Mouse (Mus musculus): Measurements from ENCODE around the gene Plekha7. TPM values are rescaled to one million over a fixed set of nuclear protein-coding genes. Genes with fewer than 3 reads are reported as not detected.

Plekha7 gene
- 9.3 and 9.7 TPM in 2 replicates for polyA plus RNA-seq (2015; fragmentation: Nextera tagmentation; extraction: Ambion mirVana)

GRCm38 (mm10) chr7:116307871-116308631, at the start of gene Plekha7:
Gene Plekha7 (minus strand): TSS chr7:116308376.
- Histone ChIP-seq H3K27ac (replicated peaks) (peak within 1 kb of the TSS; percentile 45), H3K9me3 (no peaks in the 10 kb centered on the region), H3K27me3 (no peaks in the 10 kb centered on the region), H3K4me1 (peaks cover 21% of the 10 kb centered on the region), H3K4me2 (replicated peaks) (peak within 1 kb of the TSS; percentile 94), H3K9ac (replicated peaks) (peak within 1 kb of the TSS; percentile 47), H3K4me3 (peak within 1 kb of the TSS; percentile 65), H3K36me3 (no peaks in the 10 kb centered on the region)
- peak; percentile 70 for ATAC-seq (replicated peaks)
- under 1% methylated on average over 65 of the region's 65 CpGs for WGBS

- WGBS = 100% methylated on average over 1 of the region's 1 CpGs
- no peak for ATAC-seq (replicated peaks)
- H3K9me3 ChIP-seq = no peaks in the 10 kb centered on the region
- no peak overlapping the region for H3K4me2 ChIP-seq (replicated peaks)
- H3K27me3 ChIP-seq = no peaks in the 10 kb centered on the region
- no peak overlapping the region for H3K4me3 ChIP-seq
- H3K4me1 ChIP-seq = peaks cover 25% of the 10 kb centered on the region
- no peak overlapping the region for H3K27ac ChIP-seq (replicated peaks)
- peaks cover 30% of the 10 kb centered on the region for H3K36me3 ChIP-seq
- H3K9ac ChIP-seq (replicated peaks) = no peak overlapping the region
Observed at GRCm38 (mm10) chr7:116336226-116336625, 28.1 kb upstream of the Plekha7 start.

- 77% methylated on average over 6 of the region's 6 CpGs for WGBS
- no peak overlapping the region for H3K27ac ChIP-seq (replicated peaks)
- peak overlapping the region; percentile 80; the same call in 1 of the 2 replicates for H3K4me2 ChIP-seq (replicated peaks)
- H3K27me3 ChIP-seq = no peaks in the 10 kb centered on the region
- H3K9ac ChIP-seq (replicated peaks) = no peak overlapping the region
- H3K36me3 ChIP-seq = peaks cover 34% of the 10 kb centered on the region
- H3K4me1 ChIP-seq = peaks cover 25% of the 10 kb centered on the region
- no peak for ATAC-seq (replicated peaks)
- H3K4me3 ChIP-seq = peak overlapping the region; percentile 90
- no peaks in the 10 kb centered on the region for H3K9me3 ChIP-seq
Observed at GRCm38 (mm10) chr7:116335133-116335532, 27.0 kb upstream of the Plekha7 start.

GRCm38 (mm10) chr7:116334669-116335038, 26.5 kb upstream of the Plekha7 start:
- H3K9me3 ChIP-seq = no peaks in the 10 kb centered on the region
- H3K9ac ChIP-seq (replicated peaks) = peak overlapping the region; percentile 97
- WGBS = 22% methylated on average over 8 of the region's 8 CpGs
- H3K4me1 ChIP-seq = peaks cover 25% of the 10 kb centered on the region
- H3K36me3 ChIP-seq = peaks cover 34% of the 10 kb centered on the region
- peak overlapping the region; percentile 60 for H3K27ac ChIP-seq (replicated peaks)
- no peaks in the 10 kb centered on the region for H3K27me3 ChIP-seq
- ATAC-seq (replicated peaks) = no peak
- peak overlapping the region; percentile 80 for H3K4me2 ChIP-seq (replicated peaks)
- H3K4me3 ChIP-seq = peak overlapping the region; percentile 90

GRCm38 (mm10) chr7:116333713-116334668, 25.8 kb upstream of the Plekha7 start, which contains the start of gene Rps13:
Gene Rps13 (minus strand): TSS chr7:116334195.
- Histone ChIP-seq H3K9ac (replicated peaks) (peak within 1 kb of the TSS; percentile 97), H3K4me2 (replicated peaks) (peak within 1 kb of the TSS; percentile 80), H3K4me3 (peak within 1 kb of the TSS; percentile 90), H3K27ac (replicated peaks) (peak within 1 kb of the TSS; percentile 89), H3K9me3 (no peaks in the 10 kb centered on the region), H3K4me1 (peaks cover 25% of the 10 kb centered on the region), H3K27me3 (no peaks in the 10 kb centered on the region), H3K36me3 (peaks cover 35% of the 10 kb centered on the region)
- peak; percentile 99 for ATAC-seq (replicated peaks)
- WGBS = under 1% methylated on average over 78 of the region's 78 CpGs

GRCm38 (mm10) chr7:116331246-116331645, 23.1 kb upstream of the Plekha7 start:
- no peak overlapping the region for H3K4me2 ChIP-seq (replicated peaks)
- no peak overlapping the region for H3K4me3 ChIP-seq
- H3K27ac ChIP-seq (replicated peaks) = no peak overlapping the region
- no peak for ATAC-seq (replicated peaks)
- no peaks in the 10 kb centered on the region for H3K27me3 ChIP-seq
- 95% methylated on average over 2 of the region's 2 CpGs for WGBS
- peaks cover 36% of the 10 kb centered on the region for H3K36me3 ChIP-seq
- no peak overlapping the region for H3K9ac ChIP-seq (replicated peaks)
- H3K4me1 ChIP-seq = peaks cover 25% of the 10 kb centered on the region
- no peaks in the 10 kb centered on the region for H3K9me3 ChIP-seq

- H3K36me3 ChIP-seq = peaks cover 36% of the 10 kb centered on the region
- 91% methylated on average over 4 of the region's 4 CpGs for WGBS
- peaks cover 23% of the 10 kb centered on the region for H3K4me1 ChIP-seq
- no peaks in the 10 kb centered on the region for H3K27me3 ChIP-seq
- no peak overlapping the region for H3K4me3 ChIP-seq
- no peak overlapping the region for H3K9ac ChIP-seq (replicated peaks)
- H3K4me2 ChIP-seq (replicated peaks) = no peak overlapping the region
- H3K9me3 ChIP-seq = no peaks in the 10 kb centered on the region
- H3K27ac ChIP-seq (replicated peaks) = no peak overlapping the region
- ATAC-seq (replicated peaks) = no peak
Observed at GRCm38 (mm10) chr7:116329858-116330257, 21.7 kb upstream of the Plekha7 start.

- Histone ChIP-seq H3K36me3 (peaks cover 36% of the 10 kb centered on the region), H3K4me2 (replicated peaks) (no peak overlapping the region)
- WGBS = 78% methylated on average over 7 of the region's 7 CpGs
Observed at GRCm38 (mm10) chr7:116328777-116329176, 20.6 kb upstream of the Plekha7 start.

GRCm38 (mm10) chr7:116327901-116328300, 19.7 kb upstream of the Plekha7 start:
- ATAC-seq (replicated peaks) = no peak

More at GRCm38 (mm10) chr7:116328777-116329176, 20.6 kb upstream of the Plekha7 start:
- no peak overlapping the region for H3K27ac ChIP-seq (replicated peaks)
- no peak overlapping the region for H3K9ac ChIP-seq (replicated peaks)
- no peak for ATAC-seq (replicated peaks)
- no peaks in the 10 kb centered on the region for H3K9me3 ChIP-seq
- H3K27me3 ChIP-seq = no peaks in the 10 kb centered on the region
- no peak overlapping the region for H3K4me3 ChIP-seq
- peaks cover 18% of the 10 kb centered on the region for H3K4me1 ChIP-seq

GRCm38 (mm10) chr7:116323331-116323964, 15.3 kb upstream of the Plekha7 start:
- Histone ChIP-seq H3K4me2 (replicated peaks) (no peak overlapping the region), H3K4me1 (no peaks in the 10 kb centered on the region), H3K27me3 (no peaks in the 10 kb centered on the region), H3K4me3 (no peak overlapping the region), H3K36me3 (no peaks in the 10 kb centered on the region; the same call in 1 of the 2 replicates), H3K27ac (replicated peaks) (no peak overlapping the region), H3K9ac (replicated peaks) (no peak overlapping the region), H3K9me3 (no peaks in the 10 kb centered on the region)
- 0 out of 2 replicates have a peak, but pooled peaks have one; percentile 57 for ATAC-seq (replicated peaks)
- 30% methylated on average over 10 of the region's 10 CpGs for WGBS

More at GRCm38 (mm10) chr7:116327901-116328300, 19.7 kb upstream of the Plekha7 start:
- no peaks in the 10 kb centered on the region for H3K27me3 ChIP-seq
- H3K4me3 ChIP-seq = no peak overlapping the region
- 89% methylated on average over 5 of the region's 5 CpGs for WGBS
- no peak overlapping the region for H3K27ac ChIP-seq (replicated peaks)
- H3K9ac ChIP-seq (replicated peaks) = no peak overlapping the region
- H3K4me2 ChIP-seq (replicated peaks) = no peak overlapping the region
- H3K4me1 ChIP-seq = peaks cover 13% of the 10 kb centered on the region
- H3K36me3 ChIP-seq = peaks cover 36% of the 10 kb centered on the region
- no peaks in the 10 kb centered on the region for H3K9me3 ChIP-seq

- Histone ChIP-seq H3K36me3 (no peaks in the 10 kb centered on the region), H3K4me1 (peaks cover 21% of the 10 kb centered on the region)
Observed at GRCm38 (mm10) chr7:116309456-116309855, 1.3 kb upstream of the Plekha7 start.

More at GRCm38 (mm10) chr7:116309456-116309855, 1.3 kb upstream of the Plekha7 start:
- no peaks in the 10 kb centered on the region for H3K9me3 ChIP-seq
- ATAC-seq (replicated peaks) = no peak
- no peak overlapping the region for H3K9ac ChIP-seq (replicated peaks)
- no peak overlapping the region for H3K4me3 ChIP-seq
- no peak overlapping the region for H3K4me2 ChIP-seq (replicated peaks)
- H3K27me3 ChIP-seq = no peaks in the 10 kb centered on the region
- no peak overlapping the region for H3K27ac ChIP-seq (replicated peaks)
- WGBS = 28% methylated on average over 9 of the region's 9 CpGs
